13 mouse cellular contexts compared by ENCODE assay signal in genomic region chr17:53650251-53650661, GRCm38 (mm10). TPM values are rescaled to one million over a fixed set of nuclear protein-coding genes. Genes with fewer than 3 reads are reported as not detected.
A peak's percentile ranks its signal among the peaks of the same experiment; 100 is the strongest.
DNase-seq lines count a peak whose midpoint lies in the region; ATAC-seq lines count a peak whose summit lies in the region.
"Had no signal": no experiment of that assay in that cellular context is flagged by ENCODE, and none has a peak within 500 bp of the region (broad histone marks: within the 10 kb centered on the region; RNA-seq: fewer than 3 reads in every experiment).

No protein-coding gene starts in this region.

- no peak overlapping the region for H3K9ac ChIP-seq in midbrain, embryonic 15.5 days
- H3K9ac ChIP-seq: limb, embryonic 13.5 days had no signal

- no peaks in the 10 kb centered on the region for H3K9me3 ChIP-seq in midbrain, embryonic 15.5 days
- H3K9me3 ChIP-seq: limb, embryonic 13.5 days had no signal

- no peak overlapping the region for H3K27ac ChIP-seq in midbrain, embryonic 15.5 days
- H3K27ac ChIP-seq: limb, embryonic 13.5 days had no signal

- peak; percentile 68 for DNase-seq in adrenal gland, adult 2 months
- no peak for DNase-seq in adrenal gland, postnatal 4 days (ENCODE audit: low spot score in 2 of 2)
- peak; percentile 18 for DNase-seq in kidney, postnatal 14 days
- DNase-seq in kidney, adult 18-20 months: no peak
- DNase-seq in CD4-positive, CD25-positive, alpha-beta regulatory T cell, adult 2 months (ENCODE audit: low read depth, low spot score): peak; percentile 64
- peak; percentile 77 for DNase-seq in gonadal fat pad, adult 2 months (ENCODE audit: low read depth)
- DNase-seq: cerebellum, adult 9-11 months; layer of hippocampus, postnatal 36 days; thymus, postnatal 4 days had no signal

- H3K36me3 ChIP-seq in midbrain, embryonic 15.5 days (replicated peaks): peaks cover 6% of the 10 kb centered on the region; the same call in 1 of the 2 replicates

- no peak overlapping the region for H3K4me2 ChIP-seq in midbrain, embryonic 15.5 days
- H3K4me2 ChIP-seq: limb, embryonic 13.5 days had no signal

- WGBS in midbrain, embryonic 15.5 days: 71% methylated on average over 2 of the region's 2 CpGs

- H3K4me1 ChIP-seq in midbrain, embryonic 15.5 days: no peaks in the 10 kb centered on the region
- H3K4me1 ChIP-seq: limb, embryonic 13.5 days had no signal

- no peak for ATAC-seq in midbrain, embryonic 15.5 days (replicated peaks)
- no peak for ATAC-seq in frontal cortex, adult (ENCODE audit: low TSS enrichment)

- H3K27me3 ChIP-seq in midbrain, embryonic 15.5 days (replicated peaks): no peaks in the 10 kb centered on the region
- H3K27me3 ChIP-seq: limb, embryonic 13.5 days had no signal

- H3K4me3 ChIP-seq in midbrain, embryonic 15.5 days: no peak overlapping the region
- H3K4me3 ChIP-seq: limb, embryonic 13.5 days; myocyte had no signal

RNA-seq across cellular contexts. Expression of gene Sgo1, which starts 38.9 kb away (rescaled TPM):
- 1 to 10 TPM in 1 of 2 experiments, under 1 TPM in 1; 0.35 to 1.1 TPM for total RNA-seq in adrenal gland, adult 2 months (2021)
- polyA plus RNA-seq in adrenal gland, adult 2 months (2012; rRNA removed): not detected in 2 replicates
- total RNA-seq in adrenal gland, postnatal 4 days (2021): 1 to 10 TPM; 7.6 to 7.8 TPM
- polyA plus RNA-seq in gonadal fat pad, adult 2 months (2012; rRNA removed): 0.16 and 0.19 TPM in 2 replicates
- polyA plus RNA-seq in midbrain, embryonic 15.5 days (2015; fragmentation: Nextera tagmentation; extraction: Ambion mirVana): 4.1 and 4.7 TPM in 2 replicates

Comparison
In these comparisons a context has a peak if more than half of its experiments do, and no peak if none do; other contexts are left out.
1. DNase-seq: peak in adrenal gland, adult 2 months (single experiment), kidney, postnatal 14 days (single experiment), CD4-positive, CD25-positive, alpha-beta regulatory T cell, adult 2 months (single experiment) and gonadal fat pad, adult 2 months (single experiment); none in adrenal gland, postnatal 4 days (0 of 2) and kidney, adult 18-20 months (single experiment).